Mouse (Mus musculus): ENCODE results near the gene Abca4. TPM values are rescaled to one million over a fixed set of nuclear protein-coding genes. Genes with fewer than 3 reads are reported as not detected.

Gene Abca4
- polyA plus RNA-seq, 1 experiment, result 0.38 TPM

GRCm38 (mm10) chr3:122170621-122171309 lies 126.5 kb downstream of the Abca4 start:
- no peak overlapping the region for H3K27ac ChIP-seq (ENCODE audit: control insufficient read depth, insufficient read depth, low read depth, low read length)
- no peak overlapping the region for H3K4me3 ChIP-seq (ENCODE audit: control insufficient read depth, low read depth, low read length)
- TF ChIP-seq POLR2A (IDR thresholded peaks at IDR 0.05; ENCODE audit: control insufficient read depth, low read depth, low read length), result no peak
- TF ChIP-seq CTCF (IDR thresholded peaks at IDR 0.05; ENCODE audit: control insufficient read depth, insufficient read depth, insufficient replicate concordance, low read depth, low read length), result no peak
- no peaks in the 10 kb centered on the region for H3K36me3 ChIP-seq (ENCODE audit: control insufficient read depth, insufficient read depth, low read length)
- no peaks in the 10 kb centered on the region for H3K27me3 ChIP-seq (ENCODE audit: control insufficient read depth, insufficient read depth, low read length)
- no peaks in the 10 kb centered on the region for H3K4me1 ChIP-seq (ENCODE audit: control insufficient read depth, insufficient read depth, low read length)

GRCm38 (mm10) chr3:122173526-122174150 lies 129.4 kb downstream of the Abca4 start:
- H3K36me3 ChIP-seq (ENCODE audit: control insufficient read depth, insufficient read depth, low read length), result no peaks in the 10 kb centered on the region
- no peak overlapping the region for H3K27ac ChIP-seq (ENCODE audit: control insufficient read depth, insufficient read depth, low read depth, low read length)
- no peaks in the 10 kb centered on the region for H3K4me1 ChIP-seq (ENCODE audit: control insufficient read depth, insufficient read depth, low read length)
- no peaks in the 10 kb centered on the region for H3K27me3 ChIP-seq (ENCODE audit: control insufficient read depth, insufficient read depth, low read length)
- TF ChIP-seq CTCF (IDR thresholded peaks at IDR 0.05; ENCODE audit: control insufficient read depth, insufficient read depth, insufficient replicate concordance, low read depth, low read length) (no peak), POLR2A (IDR thresholded peaks at IDR 0.05; ENCODE audit: control insufficient read depth, low read depth, low read length) (no peak)
- H3K4me3 ChIP-seq (ENCODE audit: control insufficient read depth, low read depth, low read length), result no peak overlapping the region

- H3K27ac ChIP-seq (ENCODE audit: control insufficient read depth, insufficient read depth, low read depth, low read length), result no peak overlapping the region
- TF ChIP-seq POLR2A (IDR thresholded peaks at IDR 0.05; ENCODE audit: control insufficient read depth, low read depth, low read length), result no peak
- TF ChIP-seq CTCF (IDR thresholded peaks at IDR 0.05; ENCODE audit: control insufficient read depth, insufficient read depth, insufficient replicate concordance, low read depth, low read length), result no peak
These were observed 131.8 kb downstream of the Abca4 start for GRCm38 (mm10) chr3:122176018-122176417.

GRCm38 (mm10) chr3:122176706-122177390 lies 132.6 kb downstream of the Abca4 start:
- TF ChIP-seq POLR2A (IDR thresholded peaks at IDR 0.05; ENCODE audit: control insufficient read depth, low read depth, low read length), result no peak
- no peak for TF ChIP-seq CTCF (IDR thresholded peaks at IDR 0.05; ENCODE audit: control insufficient read depth, insufficient read depth, insufficient replicate concordance, low read depth, low read length)
- Histone ChIP-seq H3K4me3 (ENCODE audit: control insufficient read depth, low read depth, low read length) (no peak overlapping the region), H3K36me3 (ENCODE audit: control insufficient read depth, insufficient read depth, low read length) (no peaks in the 10 kb centered on the region), H3K27ac (ENCODE audit: control insufficient read depth, insufficient read depth, low read depth, low read length) (no peak overlapping the region), H3K4me1 (ENCODE audit: control insufficient read depth, insufficient read depth, low read length) (no peaks in the 10 kb centered on the region), H3K27me3 (ENCODE audit: control insufficient read depth, insufficient read depth, low read length) (no peaks in the 10 kb centered on the region)

More at GRCm38 (mm10) chr3:122176018-122176417, 131.8 kb downstream of the Abca4 start:
- Histone ChIP-seq H3K36me3 (ENCODE audit: control insufficient read depth, insufficient read depth, low read length) (no peaks in the 10 kb centered on the region), H3K4me1 (ENCODE audit: control insufficient read depth, insufficient read depth, low read length) (no peaks in the 10 kb centered on the region), H3K27me3 (ENCODE audit: control insufficient read depth, insufficient read depth, low read length) (no peaks in the 10 kb centered on the region), H3K4me3 (ENCODE audit: control insufficient read depth, low read depth, low read length) (no peak overlapping the region)

- Histone ChIP-seq H3K4me1 (ENCODE audit: control insufficient read depth, insufficient read depth, low read length) (peaks cover 7% of the 10 kb centered on the region), H3K27ac (ENCODE audit: control insufficient read depth, insufficient read depth, low read depth, low read length) (no peak overlapping the region), H3K36me3 (ENCODE audit: control insufficient read depth, insufficient read depth, low read length) (no peaks in the 10 kb centered on the region), H3K4me3 (ENCODE audit: control insufficient read depth, low read depth, low read length) (no peak overlapping the region), H3K27me3 (ENCODE audit: control insufficient read depth, insufficient read depth, low read length) (no peaks in the 10 kb centered on the region)
- TF ChIP-seq CTCF (IDR thresholded peaks at IDR 0.05; ENCODE audit: control insufficient read depth, insufficient read depth, insufficient replicate concordance, low read depth, low read length) (peak; percentile 53; the same call in 1 of the 2 replicates), POLR2A (IDR thresholded peaks at IDR 0.05; ENCODE audit: control insufficient read depth, low read depth, low read length) (no peak)
These were observed 139.9 kb downstream of the Abca4 start for GRCm38 (mm10) chr3:122184109-122184508.

- TF ChIP-seq CTCF (IDR thresholded peaks at IDR 0.05; ENCODE audit: control insufficient read depth, insufficient read depth, insufficient replicate concordance, low read depth, low read length), result no peak
- TF ChIP-seq POLR2A (IDR thresholded peaks at IDR 0.05; ENCODE audit: control insufficient read depth, low read depth, low read length), result no peak
- H3K27me3 ChIP-seq (ENCODE audit: control insufficient read depth, insufficient read depth, low read length), result no peaks in the 10 kb centered on the region
- no peak overlapping the region for H3K27ac ChIP-seq (ENCODE audit: control insufficient read depth, insufficient read depth, low read depth, low read length)
- peaks cover 7% of the 10 kb centered on the region for H3K4me1 ChIP-seq (ENCODE audit: control insufficient read depth, insufficient read depth, low read length)
- no peak overlapping the region for H3K4me3 ChIP-seq (ENCODE audit: control insufficient read depth, low read depth, low read length)
- H3K36me3 ChIP-seq (ENCODE audit: control insufficient read depth, insufficient read depth, low read length), result no peaks in the 10 kb centered on the region
These were observed 142.7 kb downstream of the Abca4 start for GRCm38 (mm10) chr3:122186975-122187374.

- H3K36me3 ChIP-seq (ENCODE audit: control insufficient read depth, insufficient read depth, low read length), result no peaks in the 10 kb centered on the region
- no peaks in the 10 kb centered on the region for H3K4me1 ChIP-seq (ENCODE audit: control insufficient read depth, insufficient read depth, low read length)
- no peak overlapping the region for H3K4me3 ChIP-seq (ENCODE audit: control insufficient read depth, low read depth, low read length)
- TF ChIP-seq CTCF (IDR thresholded peaks at IDR 0.05; ENCODE audit: control insufficient read depth, insufficient read depth, insufficient replicate concordance, low read depth, low read length), result no peak
- no peaks in the 10 kb centered on the region for H3K27me3 ChIP-seq (ENCODE audit: control insufficient read depth, insufficient read depth, low read length)
- H3K27ac ChIP-seq (ENCODE audit: control insufficient read depth, insufficient read depth, low read depth, low read length), result no peak overlapping the region
These were observed 152.5 kb downstream of the Abca4 start for GRCm38 (mm10) chr3:122196621-122197298.
